Mouse (Mus musculus) midbrain, embryonic 13.5 days (tissue): ENCODE data around the gene Tln1. TPM values are rescaled to one million over a fixed set of nuclear protein-coding genes. Genes with fewer than 3 reads are reported as not detected.

ENCODE experiments used
- ATAC-seq: fragments of 200-750 bp; cut with Nextera tagmentation; 2 replicates; pipeline ENCODE4 v1.8.0; 2017; ENCODE audit warnings: mild to moderate bottlenecking, moderate TSS enrichment, moderate library complexity
- H3K27ac ChIP-seq: fragments of 300-500 bp; sonication (generic); 2 replicates; pipeline ENCODE4 v1.5.1; 2015; ENCODE audit warnings: inconsistent platforms, mild to moderate bottlenecking, moderate library complexity
- H3K27me3 ChIP-seq: fragments of 300-500 bp; sonication (generic); 2 replicates; pipeline ENCODE4 v1.6.1; 2015; ENCODE audit warnings: mild to moderate bottlenecking, inconsistent platforms
- H3K36me3 ChIP-seq: fragments of 300-500 bp; sonication (generic); 2 replicates; pipeline ENCODE4 v1.6.1; 2015; ENCODE audit warnings: mild to moderate bottlenecking, inconsistent platforms
- H3K4me1 ChIP-seq: fragments of 300-500 bp; sonication (generic); replicated peaks from 2 replicates; pipeline ENCODE4 v1.6.1; 2015; ENCODE audit warnings: inconsistent platforms
- H3K4me2 ChIP-seq: fragments of 300-500 bp; sonication (generic); replicated peaks from 2 replicates; pipeline ENCODE4 v1.6.1; 2015; ENCODE audit warnings: moderate library complexity, mild to moderate bottlenecking, inconsistent platforms
- H3K4me3 ChIP-seq: fragments of 300-500 bp; sonication (generic); replicated peaks from 2 replicates; pipeline ENCODE4 v1.5.1; 2015; ENCODE audit warnings: mild to moderate bottlenecking, inconsistent platforms
- H3K9ac ChIP-seq: fragments of 300-500 bp; sonication (generic); replicated peaks from 2 replicates; pipeline ENCODE4 v1.6.1; 2015; ENCODE audit warnings: mild to moderate bottlenecking, inconsistent platforms
- H3K9me3 ChIP-seq: fragments of 300-500 bp; sonication (generic); 2 replicates; pipeline ENCODE4 v1.6.1; 2016; ENCODE audit warnings: mild to moderate bottlenecking, inconsistent platforms
- WGBS: fragments of 180-500 bp; shearing (Covaris S2); methylation state at CpG from one replicate; pipeline ENCODE4 v1.1.7; 2015; 5-methylcytosine and 5-hydroxymethylcytosine counted together
- polyA plus RNA-seq: library from polyadenylated mRNA; unstranded; fragments of >200 nt; fragmentation: Nextera tagmentation; extraction: Ambion mirVana; gene quantifications from 2 replicates; pipeline ENCODE4 v1.2.1, GENCODE M21; 2015

The Tln1 gene
- polyA plus RNA-seq, 1 experiment from 2014 or later, result 67.0 TPM

- H3K4me2 ChIP-seq, result no peak overlapping the region
- H3K27ac ChIP-seq, result no peak overlapping the region
- ATAC-seq, result no peak
- H3K4me3 ChIP-seq, result no peak overlapping the region
- H3K9ac ChIP-seq, result no peak overlapping the region
- no peaks in the 10 kb centered on the region for H3K9me3 ChIP-seq
- WGBS, result 77% methylated on average over 7 of the region's 7 CpGs
- no peaks in the 10 kb centered on the region for H3K36me3 ChIP-seq
- H3K27me3 ChIP-seq, result 0 out of 2 replicates have a peak, but pooled peaks cover 5% of the 10 kb centered on the region
- H3K4me1 ChIP-seq, result 0 out of 2 replicates have a peak, but pooled peaks cover 4% of the 10 kb centered on the region
These were observed 80.5 kb downstream of the Tln1 start for GRCm38 (mm10) chr4:43481894-43482456.

Other genes starting within 250 kb of the Tln1 start
- gene Rusc2, start 180.7 kb downstream of the Tln1 start, polyA plus RNA-seq, result 68.8 and 75.4 TPM in 2 replicates
- 0.30 and 0.83 TPM in 2 replicates for gene Fam166b, start 133.6 kb downstream of the Tln1 start, polyA plus RNA-seq
- 6.1 and 8.4 TPM in 2 replicates for gene Tesk1, start 120.8 kb downstream of the Tln1 start, polyA plus RNA-seq
- 4.1 and 4.7 TPM in 2 replicates for gene Cd72, start 108.1 kb downstream of the Tln1 start, polyA plus RNA-seq
- not detected in 2 replicates for gene Sit1, start 79.0 kb downstream of the Tln1 start, polyA plus RNA-seq
- gene Ccdc107, start 69.8 kb downstream of the Tln1 start, polyA plus RNA-seq, result 54.4 and 60.3 TPM in 2 replicates
- 15.4 and 16.1 TPM in 2 replicates for gene Arhgef39, start 63.0 kb downstream of the Tln1 start, polyA plus RNA-seq
- gene Car9, start 55.7 kb downstream of the Tln1 start, polyA plus RNA-seq, result 0.19 and 0.27 TPM in 2 replicates
- 13.2 TPM in 2 replicates for gene Tpm2, start 38.9 kb downstream of the Tln1 start, polyA plus RNA-seq
- gene Creb3, start 359 bp downstream of the Tln1 start, polyA plus RNA-seq, result 72.6 and 80.4 TPM in 2 replicates
- 24.5 and 26.1 TPM in 2 replicates for gene Rgp1, start 16.0 kb upstream of the Tln1 start, polyA plus RNA-seq
- gene Gba2, start 16.2 kb upstream of the Tln1 start, polyA plus RNA-seq, result 53.8 and 58.4 TPM in 2 replicates
- gene Msmp, start 21.8 kb upstream of the Tln1 start, polyA plus RNA-seq, result 0.77 and 2.1 TPM in 2 replicates
- 13.8 and 14.7 TPM in 2 replicates for gene Npr2, start 69.2 kb upstream of the Tln1 start, polyA plus RNA-seq
- 5.5 and 5.6 TPM in 2 replicates for gene Spag8, start 90.9 kb upstream of the Tln1 start, polyA plus RNA-seq
- gene Hint2, start 93.8 kb upstream of the Tln1 start, polyA plus RNA-seq, result 75.6 and 77.9 TPM in 2 replicates
- gene Tmem8b, start 106.3 kb upstream of the Tln1 start, polyA plus RNA-seq, result 16.3 and 17.1 TPM in 2 replicates
- gene Fam221b, start 106.5 kb upstream of the Tln1 start, polyA plus RNA-seq, result 1.8 and 2.4 TPM in 2 replicates
- 0.08 TPM in 1 of 2 replicates, not detected in the other for gene Olfr70, start 138.1 kb upstream of the Tln1 start, polyA plus RNA-seq
- 0.08 and 0.10 TPM in 2 replicates for gene Olfr71, start 147.6 kb upstream of the Tln1 start, polyA plus RNA-seq
- gene Hrct1, start 164.5 kb upstream of the Tln1 start, polyA plus RNA-seq, result 0.13 and 0.35 TPM in 2 replicates
- gene Spaar, start 167.3 kb upstream of the Tln1 start, polyA plus RNA-seq, result 0.05 TPM in 1 of 2 replicates, not detected in the other
- not detected in 2 replicates for gene Olfr159, start 208.3 kb upstream of the Tln1 start, polyA plus RNA-seq